Mouse (Mus musculus): ENCODE measurements around the gene Gli1.

DNA sequence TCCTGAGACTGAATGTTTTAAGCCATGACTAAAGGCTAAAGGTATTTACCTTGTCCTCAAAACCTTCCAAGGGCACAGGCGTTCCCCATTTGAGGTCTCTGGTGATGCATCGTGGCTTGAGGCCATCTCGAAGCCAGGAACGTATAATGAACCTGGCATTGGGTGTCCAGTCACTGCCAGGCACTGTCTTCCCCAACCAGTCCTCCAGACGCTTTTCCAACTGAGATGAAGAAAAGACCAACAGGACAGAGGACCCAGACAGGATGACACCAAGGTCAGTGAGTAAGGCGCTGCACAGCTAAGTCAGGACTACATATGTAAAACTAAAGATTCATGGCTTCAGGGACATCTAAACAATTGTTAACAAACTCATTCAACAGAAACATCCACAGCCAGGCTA, 41.4 kb downstream of the Gli1 start:
- no peak for TF ChIP-seq CTCF (IDR thresholded peaks at IDR 0.05; ENCODE audit: control insufficient read depth, insufficient read depth, insufficient replicate concordance, low read depth, low read length)
- TF ChIP-seq POLR2A (IDR thresholded peaks at IDR 0.05; ENCODE audit: control insufficient read depth, low read depth, low read length) = no peak

All from testis, adult 2 months (tissue).